Mouse (Mus musculus) lung, embryonic 14.5 days (tissue): Measurements from ENCODE around the gene Ninj2. TPM values are rescaled to one million over a fixed set of nuclear protein-coding genes. Genes with fewer than 3 reads are reported as not detected.

Experiments used
- ATAC-seq: fragments of 200-750 bp; cut with Nextera tagmentation; 2 replicates; pipeline ENCODE4 v1.8.0; 2017; ENCODE audit warnings: mild to moderate bottlenecking, moderate TSS enrichment, moderate library complexity; ENCODE audit not compliant: insufficient read depth
- DNase-seq: peaks from one replicate; pipeline ENCODE4 v3.0.0-alpha.2; 2015
- H3K27ac ChIP-seq: fragments of 300-500 bp; sonication (generic); 2 replicates; pipeline ENCODE4 v1.5.1; 2014; ENCODE audit warnings: low read depth, mild to moderate bottlenecking, moderate library complexity
- H3K27me3 ChIP-seq: fragments of 300-500 bp; sonication (generic); 2 replicates; pipeline ENCODE4 v1.6.1; 2014; ENCODE audit warnings: low read length, control low read depth; ENCODE audit not compliant: insufficient read depth
- H3K36me3 ChIP-seq: fragments of 300-500 bp; sonication (generic); 2 replicates; pipeline ENCODE4 v1.6.1; 2014; ENCODE audit warnings: control low read depth; ENCODE audit not compliant: insufficient read depth
- H3K4me1 ChIP-seq: fragments of 300-500 bp; sonication (generic); 2 replicates; pipeline ENCODE4 v1.6.1; 2014; ENCODE audit warnings: antibody characterized with exemption, control low read depth; ENCODE audit not compliant: insufficient read depth
- H3K4me2 ChIP-seq: fragments of 300-500 bp; sonication (generic); 2 replicates; pipeline ENCODE4 v1.6.1; 2014; ENCODE audit warnings: mild to moderate bottlenecking
- H3K4me3 ChIP-seq: fragments of 300-500 bp; sonication (generic); 2 replicates; pipeline ENCODE4 v1.5.1; 2014; ENCODE audit warnings: low read depth, low read length
- H3K9ac ChIP-seq: fragments of 300-500 bp; sonication (generic); 2 replicates; pipeline ENCODE4 v1.6.1; 2014
- H3K9me3 ChIP-seq: fragments of 300-500 bp; sonication (generic); 2 replicates; pipeline ENCODE4 v1.6.1; 2016; ENCODE audit warnings: low read depth, low read length, control low read depth
- CTCF ChIP-seq: IDR thresholded peaks from 2 replicates; pipeline ENCODE4 v1.5.1; 2016; ENCODE audit warnings: antibody characterized with exemption, low read depth
- WGBS: fragments of 180-500 bp; shearing (Covaris S2); extraction: QIAGEN DNeasy Blood & Tissue Kit; methylation state at CpG from one replicate; pipeline ENCODE4 v1.1.7; 2014; 5-methylcytosine and 5-hydroxymethylcytosine counted together
- polyA plus RNA-seq: library from polyadenylated mRNA; unstranded; fragments of >200 nt; fragmentation: Nextera tagmentation; extraction: Ambion mirVana; gene quantifications from 2 replicates; pipeline ENCODE4 v1.2.1, GENCODE M21; 2014

The Ninj2 gene
- polyA plus RNA-seq, 1 experiment from 2014 or later = 0.30 TPM

DNA sequence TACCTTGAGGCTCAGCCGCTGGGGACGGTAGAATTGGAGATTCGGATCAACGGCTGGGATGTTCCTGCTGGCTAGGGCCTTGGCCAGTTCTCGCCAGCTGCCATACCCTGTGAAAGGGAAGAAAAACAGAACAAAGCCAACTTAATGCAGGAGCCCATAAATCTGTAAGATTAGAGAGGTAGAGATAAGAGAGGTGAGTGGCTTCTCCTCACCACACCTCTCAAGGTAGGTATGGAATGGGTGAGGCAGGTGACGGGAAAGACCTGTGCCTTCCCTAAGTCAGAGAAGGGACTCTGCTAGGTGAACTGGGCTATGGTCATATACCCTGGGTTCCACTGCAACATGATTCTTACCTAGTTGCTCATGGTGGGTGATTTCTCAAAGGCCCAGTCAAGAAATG is 139.7 kb downstream of the Ninj2 start:
- 90% methylated on average over 6 of the region's 6 CpGs for WGBS
- no peaks in the 10 kb centered on the region; the same call in 1 of the 2 replicates for H3K4me1 ChIP-seq
- no peaks in the 10 kb centered on the region for H3K36me3 ChIP-seq
- ATAC-seq = no peak
- no peak overlapping the region for H3K9ac ChIP-seq
- H3K27me3 ChIP-seq = no peaks in the 10 kb centered on the region
- no peak for DNase-seq
- H3K9me3 ChIP-seq = no peaks in the 10 kb centered on the region
- H3K4me2 ChIP-seq = no peak overlapping the region
- no peak overlapping the region for H3K4me3 ChIP-seq
- no peak overlapping the region for H3K27ac ChIP-seq
- no peak for TF ChIP-seq CTCF

- Histone ChIP-seq H3K9ac (no peak overlapping the region), H3K27me3 (no peaks in the 10 kb centered on the region), H3K4me1 (no peaks in the 10 kb centered on the region; the same call in 1 of the 2 replicates), H3K4me3 (no peak overlapping the region), H3K4me2 (no peak overlapping the region), H3K9me3 (no peaks in the 10 kb centered on the region), H3K36me3 (no peaks in the 10 kb centered on the region), H3K27ac (no peak overlapping the region)
- DNase-seq (no peak), ATAC-seq (no peak)
- WGBS = 34% methylated on average over 7 of the region's 7 CpGs
- no peak for TF ChIP-seq CTCF
Observed at GRCm38 (mm10) chr6:120235874-120236273, 142.7 kb downstream of the Ninj2 start.

GRCm38 (mm10) chr6:120240461-120240860 is 147.3 kb downstream of the Ninj2 start:
- no peak overlapping the region for H3K4me3 ChIP-seq
- ATAC-seq (no peak), DNase-seq (no peak)
- H3K36me3 ChIP-seq = no peaks in the 10 kb centered on the region
- TF ChIP-seq CTCF = no peak
- H3K27ac ChIP-seq = no peak overlapping the region
- H3K27me3 ChIP-seq = no peaks in the 10 kb centered on the region
- no peak overlapping the region for H3K9ac ChIP-seq
- H3K4me1 ChIP-seq = no peaks in the 10 kb centered on the region; the same call in 1 of the 2 replicates
- no peaks in the 10 kb centered on the region for H3K9me3 ChIP-seq
- 62% methylated on average over 5 of the region's 5 CpGs for WGBS
- H3K4me2 ChIP-seq = no peak overlapping the region

- Histone ChIP-seq H3K27me3 (no peaks in the 10 kb centered on the region), H3K27ac (no peak overlapping the region), H3K9ac (no peak overlapping the region), H3K9me3 (no peaks in the 10 kb centered on the region), H3K4me2 (no peak overlapping the region), H3K36me3 (no peaks in the 10 kb centered on the region), H3K4me3 (no peak overlapping the region), H3K4me1 (no peaks in the 10 kb centered on the region)
- ATAC-seq (no peak), DNase-seq (no peak)
- no peak for TF ChIP-seq CTCF
- WGBS = 77% methylated on average over 12 of the region's 12 CpGs
Observed at GRCm38 (mm10) chr6:120241453-120241852, 148.3 kb downstream of the Ninj2 start.

DNA sequence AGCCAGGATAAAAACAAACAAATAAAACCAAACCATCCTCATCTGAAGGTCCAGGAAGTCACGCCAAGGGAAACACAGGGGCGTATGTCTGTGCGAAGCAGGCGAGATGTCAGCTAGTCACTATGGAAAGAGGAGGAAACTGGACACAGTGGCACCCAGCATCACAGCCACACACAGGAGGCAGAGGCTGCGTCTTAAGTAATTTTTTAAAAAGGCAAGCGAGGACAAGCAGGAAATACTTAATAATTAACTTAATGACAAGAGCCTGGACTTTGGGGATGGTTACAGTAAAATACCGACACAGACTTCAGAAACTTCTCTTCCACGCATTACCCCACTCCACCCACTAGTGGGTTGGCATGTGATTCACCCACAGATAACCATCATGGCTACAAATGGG is 149.4 kb downstream of the Ninj2 start:
- no peaks in the 10 kb centered on the region for H3K27me3 ChIP-seq
- H3K27ac ChIP-seq = no peak overlapping the region
- no peak overlapping the region for H3K4me2 ChIP-seq
- no peak for TF ChIP-seq CTCF
- no peak overlapping the region for H3K4me3 ChIP-seq
- H3K4me1 ChIP-seq = no peaks in the 10 kb centered on the region
- no peaks in the 10 kb centered on the region for H3K9me3 ChIP-seq
- ATAC-seq (no peak), DNase-seq (no peak)
- 53% methylated on average over 8 of the region's 8 CpGs for WGBS
- H3K9ac ChIP-seq = no peak overlapping the region
- no peaks in the 10 kb centered on the region for H3K36me3 ChIP-seq

- Histone ChIP-seq H3K36me3 (no peaks in the 10 kb centered on the region), H3K9me3 (no peaks in the 10 kb centered on the region), H3K9ac (no peak overlapping the region), H3K27me3 (no peaks in the 10 kb centered on the region), H3K4me3 (no peak overlapping the region), H3K4me2 (no peak overlapping the region), H3K4me1 (no peaks in the 10 kb centered on the region), H3K27ac (no peak overlapping the region)
- no peak for ATAC-seq
- DNase-seq = no peak
- no peak for TF ChIP-seq CTCF
- 65% methylated on average over 8 of the region's 8 CpGs for WGBS
Observed at GRCm38 (mm10) chr6:120243250-120243649, 150.1 kb downstream of the Ninj2 start.

DNA sequence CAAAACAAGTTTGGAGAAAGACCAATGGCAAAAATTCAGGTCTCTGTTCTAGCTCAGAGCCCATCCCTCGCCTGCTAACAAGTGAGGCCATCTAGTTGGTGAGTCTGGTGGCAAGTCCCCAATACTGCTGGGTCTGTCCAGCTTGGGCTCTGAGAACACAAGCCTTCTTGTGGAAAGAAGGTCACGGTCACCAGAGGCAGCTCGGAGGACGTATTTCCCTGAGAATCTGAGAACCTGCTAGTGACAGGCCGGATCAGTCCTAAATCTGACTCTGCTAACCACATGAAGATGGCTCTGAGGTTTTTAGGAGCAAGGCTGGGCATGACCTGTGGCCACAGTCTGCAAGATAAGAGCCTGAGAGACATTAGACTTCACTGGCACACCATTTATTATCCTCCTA is 153.5 kb downstream of the Ninj2 start:
- no peak overlapping the region for H3K9ac ChIP-seq
- ATAC-seq = no peak
- TF ChIP-seq CTCF = no peak

DNA sequence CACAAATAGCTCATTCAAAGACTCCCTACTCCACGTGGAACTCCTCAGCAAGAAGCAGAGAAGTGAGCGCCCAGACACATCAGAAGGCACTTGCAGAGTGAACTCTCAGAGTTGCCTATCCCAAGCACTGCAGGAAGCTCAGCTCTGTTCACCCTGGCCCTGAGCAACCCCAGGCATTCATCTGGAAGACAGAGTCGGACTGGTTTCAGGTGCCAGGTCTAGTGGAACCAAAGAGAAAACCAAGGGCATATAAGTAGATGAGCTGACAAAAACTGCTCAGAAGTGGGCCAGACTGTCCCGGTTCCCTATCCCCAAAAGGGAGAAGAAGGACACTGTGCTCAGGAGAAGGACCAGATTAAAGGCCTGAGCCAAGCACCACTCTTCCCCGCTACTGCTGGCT is 156.7 kb downstream of the Ninj2 start:
- no peak overlapping the region for H3K4me2 ChIP-seq
- H3K27ac ChIP-seq = no peak overlapping the region
- ATAC-seq = no peak
- WGBS = 60% methylated on average over 5 of the region's 5 CpGs
- no peaks in the 10 kb centered on the region for H3K36me3 ChIP-seq
- no peaks in the 10 kb centered on the region for H3K9me3 ChIP-seq
- no peaks in the 10 kb centered on the region for H3K4me1 ChIP-seq
- H3K4me3 ChIP-seq = no peak overlapping the region
- no peak for DNase-seq
- no peak overlapping the region for H3K9ac ChIP-seq
- no peak for TF ChIP-seq CTCF
- no peaks in the 10 kb centered on the region for H3K27me3 ChIP-seq

More for the DNA sequence above, 153.5 kb downstream of the Ninj2 start:
- H3K27me3 ChIP-seq = no peaks in the 10 kb centered on the region
- no peak overlapping the region for H3K4me2 ChIP-seq
- H3K27ac ChIP-seq = no peak overlapping the region
- no peaks in the 10 kb centered on the region for H3K36me3 ChIP-seq
- no peaks in the 10 kb centered on the region for H3K4me1 ChIP-seq
- H3K4me3 ChIP-seq = no peak overlapping the region
- no peaks in the 10 kb centered on the region for H3K9me3 ChIP-seq
- DNase-seq = no peak
- 65% methylated on average over 5 of the region's 5 CpGs for WGBS

Other genes with a start within 250 kb of the Ninj2 start
- 27.1 and 29.5 TPM in 2 replicates for gene Erc1, start 245.2 kb upstream of the Ninj2 start, polyA plus RNA-seq
- gene Rad52, start 190.7 kb upstream of the Ninj2 start, polyA plus RNA-seq = 18.5 and 22.8 TPM in 2 replicates
- 60.1 and 66.3 TPM in 2 replicates for gene Wnk1, start 54.7 kb upstream of the Ninj2 start, polyA plus RNA-seq
- not detected in 2 replicates for gene D330020A13Rik, start 201.0 kb downstream of the Ninj2 start, polyA plus RNA-seq
- gene B4galnt3, start 201.2 kb downstream of the Ninj2 start, polyA plus RNA-seq = 0.08 and 0.09 TPM in 2 replicates